Mouse (Mus musculus) midbrain, embryonic 14.5 days (tissue): Measurements from ENCODE around the gene Hs3st3b1. TPM values are rescaled to one million over a fixed set of nuclear protein-coding genes. Genes with fewer than 3 reads are reported as not detected.

Source experiments
- ATAC-seq: fragments of 200-750 bp; cut with Nextera tagmentation; 2 replicates; pipeline ENCODE4 v1.8.0; 2017; ENCODE audit warnings: moderate number of reproducible peaks, moderate library complexity; ENCODE audit not compliant: low FRiP score, low TSS enrichment
- DNase-seq: peaks from one replicate; pipeline ENCODE4 v3.0.0-alpha.2; 2015
- H3K27ac ChIP-seq: fragments of 300-500 bp; sonication (generic); replicated peaks from 2 replicates; pipeline ENCODE4 v1.5.1; 2014; ENCODE audit warnings: mild to moderate bottlenecking, low read depth, low read length, moderate library complexity
- H3K27me3 ChIP-seq: fragments of 300-500 bp; sonication (generic); 2 replicates; pipeline ENCODE4 v1.6.1; 2014; ENCODE audit warnings: low read length, control low read depth, mixed read lengths; ENCODE audit not compliant: control insufficient read depth, insufficient read depth
- H3K36me3 ChIP-seq: fragments of 300-500 bp; sonication (generic); 2 replicates; pipeline ENCODE4 v1.6.1; 2014; ENCODE audit warnings: low read length, control low read depth; ENCODE audit not compliant: control insufficient read depth, insufficient read depth
- H3K4me1 ChIP-seq: fragments of 300-500 bp; sonication (generic); 2 replicates; pipeline ENCODE4 v1.6.1; 2014; ENCODE audit warnings: mild to moderate bottlenecking, antibody characterized with exemption, low read length, control low read depth; ENCODE audit not compliant: control insufficient read depth, insufficient read depth
- H3K4me2 ChIP-seq: fragments of 300-500 bp; sonication (generic); 2 replicates; pipeline ENCODE4 v1.6.1; 2014; ENCODE audit warnings: mild to moderate bottlenecking, low read length, moderate library complexity
- H3K4me3 ChIP-seq: fragments of 300-500 bp; sonication (generic); replicated peaks from 2 replicates; pipeline ENCODE4 v1.5.1; 2014; ENCODE audit warnings: low read depth, low read length
- H3K9ac ChIP-seq: fragments of 300-500 bp; sonication (generic); replicated peaks from 2 replicates; pipeline ENCODE4 v1.6.1; 2014; ENCODE audit warnings: mild to moderate bottlenecking, low read length, moderate library complexity
- H3K9me3 ChIP-seq: fragments of 300-500 bp; sonication (generic); 2 replicates; pipeline ENCODE4 v1.6.1; 2016; ENCODE audit warnings: low read length, control low read depth, mixed read lengths; ENCODE audit not compliant: control insufficient read depth
- WGBS: fragments of 180-500 bp; shearing (Covaris S2); extraction: QIAGEN DNeasy Blood & Tissue Kit; methylation state at CpG from one replicate; pipeline ENCODE4 v1.1.7; 2014; 5-methylcytosine and 5-hydroxymethylcytosine counted together
- polyA plus RNA-seq: library from polyadenylated mRNA; unstranded; fragments of >200 nt; fragmentation: Nextera tagmentation; extraction: Ambion mirVana; gene quantifications from 2 replicates; pipeline ENCODE4 v1.2.1, GENCODE M21; 2014

The Hs3st3b1 gene
- polyA plus RNA-seq, 1 experiment from 2014 or later = 18.0 TPM

- peak overlapping the region; percentile 65 for H3K4me3 ChIP-seq
- peak overlapping the region; percentile 72 for H3K27ac ChIP-seq
- peak overlapping the region; percentile 91 for H3K4me2 ChIP-seq
- H3K9ac ChIP-seq = peak overlapping the region; percentile 67
- H3K4me1 ChIP-seq = peaks cover 22% of the 10 kb centered on the region; the same call in 1 of the 2 replicates
- under 1% methylated on average over 52 of the region's 52 CpGs for WGBS
- H3K9me3 ChIP-seq = no peaks in the 10 kb centered on the region
- peaks cover 30% of the 10 kb centered on the region; the same call in 1 of the 2 replicates for H3K27me3 ChIP-seq
- ATAC-seq = no peak
- H3K36me3 ChIP-seq = no peaks in the 10 kb centered on the region
- peak; percentile 71 for DNase-seq
Observed at GRCm38 (mm10) chr11:63919211-63920098, 2.6 kb downstream of the Hs3st3b1 start.

DNA sequence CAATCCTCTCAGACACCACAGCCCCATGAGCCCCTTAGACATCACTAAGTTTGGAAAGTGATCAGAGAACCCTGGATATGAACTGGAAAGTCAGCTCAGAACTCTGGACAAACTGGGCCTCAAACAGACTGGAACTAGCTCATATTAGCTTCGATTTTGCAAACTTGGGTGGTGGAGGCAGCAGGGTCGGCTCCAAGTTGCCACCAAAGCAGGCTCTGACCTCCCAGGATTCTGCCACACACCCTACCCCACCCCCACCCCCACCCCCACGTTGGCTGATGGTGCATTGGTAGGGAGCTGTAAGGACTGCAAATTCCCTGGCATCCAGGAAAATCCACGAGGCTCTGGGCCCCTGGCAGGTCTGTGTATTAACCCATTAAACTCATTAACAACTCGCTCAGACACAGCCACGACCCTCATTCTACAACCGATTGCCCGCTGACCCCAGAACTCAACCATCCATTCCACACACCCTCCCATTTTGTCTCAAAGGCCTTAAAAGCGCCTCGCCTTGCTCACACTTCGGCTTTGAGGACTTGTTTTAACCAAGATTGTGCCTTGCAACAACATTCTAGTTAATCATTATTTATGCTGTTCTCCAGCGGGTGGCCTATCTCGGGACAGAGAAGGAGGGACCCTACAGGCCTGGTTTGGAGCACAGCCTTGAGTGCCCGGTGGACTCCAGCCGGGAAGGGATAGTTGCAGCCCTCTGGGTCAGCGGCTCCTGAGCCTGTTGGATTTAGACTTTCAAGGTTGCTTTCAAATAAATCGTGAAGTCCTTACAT lies 3.6 kb downstream of the Hs3st3b1 start:
- 8% methylated on average over 17 of the region's 17 CpGs for WGBS
- DNase-seq (no peak), ATAC-seq (no peak)
- Histone ChIP-seq H3K36me3 (no peaks in the 10 kb centered on the region), H3K9me3 (no peaks in the 10 kb centered on the region), H3K27ac (peak overlapping the region; percentile 72), H3K4me1 (peaks cover 25% of the 10 kb centered on the region), H3K9ac (peak overlapping the region; percentile 67), H3K4me2 (peak overlapping the region; percentile 91), H3K4me3 (peak overlapping the region; percentile 65), H3K27me3 (peaks cover 22% of the 10 kb centered on the region; the same call in 1 of the 2 replicates)

DNA sequence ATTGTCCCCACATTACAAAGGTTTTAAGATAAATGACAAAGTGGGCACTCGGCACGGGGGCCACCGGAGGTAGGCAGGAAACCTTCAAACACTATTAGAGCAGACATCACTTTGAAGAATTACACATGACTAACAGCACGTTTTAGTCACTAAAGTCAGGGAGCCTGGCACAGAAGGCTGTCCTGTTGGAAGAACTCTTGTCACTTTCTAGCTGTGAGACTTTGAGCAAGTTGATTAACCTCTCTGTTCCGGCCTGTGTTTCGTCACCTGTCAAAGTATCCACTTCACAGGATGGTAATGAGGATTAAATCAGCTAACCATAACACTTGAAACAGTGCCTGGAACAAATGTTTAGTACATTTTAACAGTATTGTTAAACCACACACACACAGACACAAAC lies 4.5 kb downstream of the Hs3st3b1 start:
- ATAC-seq = no peak
- no peak overlapping the region for H3K27ac ChIP-seq
- H3K4me2 ChIP-seq = peak overlapping the region; percentile 91
- WGBS = 12% methylated on average over 6 of the region's 6 CpGs
- no peaks in the 10 kb centered on the region for H3K36me3 ChIP-seq
- no peaks in the 10 kb centered on the region for H3K9me3 ChIP-seq
- H3K27me3 ChIP-seq = peaks cover 16% of the 10 kb centered on the region
- H3K4me1 ChIP-seq = peaks cover 20% of the 10 kb centered on the region
- H3K9ac ChIP-seq = peak overlapping the region; percentile 16; the same call in 1 of the 2 replicates
- no peak for DNase-seq
- peak overlapping the region; percentile 65 for H3K4me3 ChIP-seq

- Histone ChIP-seq H3K4me2 (peak overlapping the region; percentile 53), H3K27ac (no peak overlapping the region), H3K9me3 (no peaks in the 10 kb centered on the region), H3K36me3 (no peaks in the 10 kb centered on the region), H3K4me1 (peaks cover 20% of the 10 kb centered on the region), H3K27me3 (peaks cover 16% of the 10 kb centered on the region), H3K4me3 (peak overlapping the region; percentile 38), H3K9ac (0 out of 2 replicates have a peak overlapping the region, but pooled peaks have one; percentile 23)
- ATAC-seq (peak; percentile 90), DNase-seq (peak; percentile 88)
- 3% methylated on average over 20 of the region's 20 CpGs for WGBS
Observed at GRCm38 (mm10) chr11:63914388-63914787, 7.7 kb downstream of the Hs3st3b1 start.

- no peak overlapping the region for H3K27ac ChIP-seq
- no peaks in the 10 kb centered on the region for H3K36me3 ChIP-seq
- no peaks in the 10 kb centered on the region for H3K9me3 ChIP-seq
- peaks cover 16% of the 10 kb centered on the region for H3K27me3 ChIP-seq
- peaks cover 15% of the 10 kb centered on the region for H3K4me1 ChIP-seq
- DNase-seq = no peak
- peak overlapping the region; percentile 53 for H3K4me2 ChIP-seq
- peak; percentile 40; the same call in 1 of the 2 replicates for ATAC-seq
- peak overlapping the region; percentile 38 for H3K4me3 ChIP-seq
- 0 out of 2 replicates have a peak overlapping the region, but pooled peaks have one; percentile 23 for H3K9ac ChIP-seq
- 28% methylated on average over 4 of the region's 4 CpGs for WGBS
Observed at GRCm38 (mm10) chr11:63913936-63914335, 8.2 kb downstream of the Hs3st3b1 start.

DNA sequence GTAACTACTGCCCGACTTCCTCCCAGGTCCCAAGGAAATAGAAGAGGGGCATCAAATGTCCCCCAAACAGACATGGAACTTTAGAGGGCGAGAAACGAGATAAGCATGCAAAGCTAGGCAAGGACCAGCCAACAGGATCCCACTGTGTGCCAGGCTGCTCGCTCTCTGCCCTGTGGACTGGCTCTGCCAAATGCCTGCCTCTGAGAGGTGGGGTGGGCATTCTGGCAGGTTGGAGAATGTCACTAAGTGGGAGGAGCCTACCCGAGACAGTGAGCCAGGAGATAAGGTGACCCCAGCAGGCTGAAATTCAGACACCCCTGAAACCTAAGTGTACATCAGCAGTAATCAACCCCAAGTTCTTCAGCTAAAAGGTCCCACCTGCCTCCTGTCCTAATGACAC lies 11.1 kb downstream of the Hs3st3b1 start:
- DNase-seq (no peak), ATAC-seq (no peak)
- Histone ChIP-seq H3K4me3 (no peak overlapping the region), H3K4me1 (peaks cover 16% of the 10 kb centered on the region), H3K36me3 (no peaks in the 10 kb centered on the region), H3K9ac (no peak overlapping the region), H3K4me2 (no peak overlapping the region), H3K27me3 (peaks cover 14% of the 10 kb centered on the region), H3K9me3 (no peaks in the 10 kb centered on the region), H3K27ac (no peak overlapping the region)
- 60% methylated on average over 5 of the region's 5 CpGs for WGBS

DNA sequence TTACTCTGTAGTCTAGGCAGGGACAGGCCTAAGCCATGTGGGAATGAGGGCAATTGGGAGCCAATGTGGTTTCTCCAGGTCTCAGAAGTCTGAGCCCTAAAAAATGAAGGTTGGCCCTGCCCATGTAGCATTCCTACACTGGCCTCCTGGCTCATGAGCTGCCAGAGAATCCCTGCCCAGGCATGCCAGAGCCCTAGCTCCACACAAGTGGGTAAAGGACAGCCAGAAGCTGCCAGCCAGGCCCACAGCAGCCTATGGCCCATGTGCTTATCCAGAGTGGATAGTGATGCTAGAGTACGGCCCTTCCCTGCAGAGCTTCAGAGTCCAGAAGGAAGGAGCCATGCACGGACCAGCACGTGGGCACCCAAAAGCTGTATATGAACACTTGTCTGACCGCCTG lies 12.1 kb downstream of the Hs3st3b1 start:
- no peak overlapping the region for H3K27ac ChIP-seq
- peaks cover 24% of the 10 kb centered on the region for H3K4me1 ChIP-seq
- no peak overlapping the region for H3K9ac ChIP-seq
- no peak overlapping the region for H3K4me2 ChIP-seq
- H3K27me3 ChIP-seq = peaks cover 14% of the 10 kb centered on the region
- no peaks in the 10 kb centered on the region for H3K9me3 ChIP-seq
- no peak overlapping the region for H3K4me3 ChIP-seq
- WGBS = 93% methylated on average over 4 of the region's 4 CpGs
- no peak for DNase-seq
- no peaks in the 10 kb centered on the region for H3K36me3 ChIP-seq
- ATAC-seq = no peak

- no peak overlapping the region for H3K9ac ChIP-seq
- H3K9me3 ChIP-seq = no peaks in the 10 kb centered on the region
- WGBS = 96% methylated on average over 4 of the region's 4 CpGs
- H3K36me3 ChIP-seq = no peaks in the 10 kb centered on the region
- H3K27me3 ChIP-seq = peaks cover 14% of the 10 kb centered on the region
- no peak overlapping the region for H3K27ac ChIP-seq
- DNase-seq (no peak), ATAC-seq (no peak)
- no peak overlapping the region for H3K4me2 ChIP-seq
- H3K4me1 ChIP-seq = peaks cover 20% of the 10 kb centered on the region; the same call in 1 of the 2 replicates
- H3K4me3 ChIP-seq = no peak overlapping the region
Observed at GRCm38 (mm10) chr11:63908500-63908899, 13.6 kb downstream of the Hs3st3b1 start.
